Mouse (Mus musculus) heart, adult 2 months (tissue): ENCODE data around the gene Fancc.

ENCODE experiments used
- CTCF ChIP-seq: fragments of 200-600 bp; IDR thresholded peaks from 2 replicates; pipeline ENCODE4 v1.8.1; 2022; ENCODE audit warnings: antibody characterized with exemption, mild to moderate bottlenecking, moderate library complexity
- EP300 ChIP-seq: fragments of 200-500 bp; IDR thresholded peaks from 2 replicates; pipeline ENCODE4 v1.6.1; 2011; ENCODE audit warnings: low read depth, low read length, control low read depth; ENCODE audit not compliant: insufficient read depth
- POLR2A ChIP-seq: fragments of 200-500 bp; IDR thresholded peaks from 2 replicates; pipeline ENCODE4 v1.6.1; 2011; ENCODE audit warnings: mild to moderate bottlenecking, low read depth, low read length, control low read depth; ENCODE audit not compliant: insufficient read depth

- no peak for TF ChIP-seq CTCF
- no peak for TF ChIP-seq POLR2A
- no peak for TF ChIP-seq EP300
These were observed 195.3 kb downstream of the Fancc start for GRCm38 (mm10) chr13:63301764-63302209.
